12 mouse cellular contexts compared by ENCODE assay signal in genomic region chr8:54228801-54229204, GRCm38 (mm10).
DNase-seq lines count a peak whose midpoint lies in the region; ATAC-seq and TF ChIP-seq lines count a peak whose summit lies in the region.
"Had no signal": no experiment of that assay in that cellular context is flagged by ENCODE, and none has a peak within 500 bp of the region (broad histone marks: within the 10 kb centered on the region; RNA-seq: fewer than 3 reads in every experiment).

No protein-coding gene starts in this region.

- peak; percentile 89 for ATAC-seq in forebrain, embryonic 14.5 days
- ATAC-seq in forebrain, embryonic 11.5 days (replicated peaks; ENCODE audit: low FRiP score): no peak
- ATAC-seq in midbrain, embryonic 11.5 days (ENCODE audit: low FRiP score): no peak
- peak; percentile 47; the same call in 1 of the 2 replicates for ATAC-seq in midbrain, postnatal 0 days (ENCODE audit: low FRiP score)
- no peak for ATAC-seq in inflammation-experienced regulatory T-cells, adult 6 months
- ATAC-seq: intestine, embryonic 16.5 days had no signal

- intact Hi-C loops in left cerebral cortex, adult 2 months (cut with DNase I): no loop called here

- no peak for TF ChIP-seq CTCF in left cerebral cortex, adult 2 months (IDR thresholded peaks at IDR 0.05)
- TF ChIP-seq CTCF in midbrain, postnatal 0 days (IDR thresholded peaks at IDR 0.05): no peak

- peak; percentile 67 for DNase-seq in forebrain, embryonic 14.5 days (ENCODE audit: low spot score)
- DNase-seq in forebrain, embryonic 11.5 days (ENCODE audit: low spot score): no peak
- DNase-seq in midbrain, embryonic 11.5 days (ENCODE audit: low spot score, missing footprints): peak; percentile 78
- no peak for DNase-seq in midbrain, embryonic 10.5 days (ENCODE audit: low spot score)
- DNase-seq in left cerebral cortex, adult 2 months (ENCODE audit: extremely low spot score in 1 of 2, low spot score in 2 of 2): no peak
- DNase-seq in midbrain, postnatal 0 days (ENCODE audit: low spot score): peak; percentile 55
- DNase-seq in gastrocnemius, adult 8-10 months (ENCODE audit: low spot score in 2 of 2): no peak
- DNase-seq: kidney, postnatal 4 days; lung, postnatal 4 days had no signal

- no peak overlapping the region for H3K4me3 ChIP-seq in forebrain, embryonic 14.5 days (ENCODE audit: low read depth, low read length)
- H3K4me3 ChIP-seq in forebrain, embryonic 11.5 days (ENCODE audit: low read depth, low read length): no peak overlapping the region
- no peak overlapping the region for H3K4me3 ChIP-seq in midbrain, embryonic 11.5 days (ENCODE audit: low read depth, low read length)
- H3K4me3 ChIP-seq in midbrain, embryonic 10.5 days: no peak overlapping the region
- H3K4me3 ChIP-seq in left cerebral cortex, adult 2 months: no peak overlapping the region
- H3K4me3 ChIP-seq in midbrain, postnatal 0 days (ENCODE audit: low read depth, low read length): no peak overlapping the region
- H3K4me3 ChIP-seq: limb, embryonic 12.5 days had no signal

- WGBS in forebrain, embryonic 14.5 days: 60% methylated on average over 1 of the region's 1 CpGs
- WGBS in forebrain, embryonic 11.5 days: 61% methylated on average over 1 of the region's 1 CpGs
- WGBS in midbrain, embryonic 11.5 days: 51% methylated on average over 1 of the region's 1 CpGs
- WGBS in midbrain, embryonic 10.5 days: 76% methylated on average over 1 of the region's 1 CpGs
- WGBS in midbrain, postnatal 0 days: 40% methylated on average over 1 of the region's 1 CpGs

- no peaks in the 10 kb centered on the region for H3K36me3 ChIP-seq in forebrain, embryonic 14.5 days (ENCODE audit: control insufficient read depth, insufficient read depth, low read length)
- no peaks in the 10 kb centered on the region for H3K36me3 ChIP-seq in forebrain, embryonic 11.5 days (ENCODE audit: control insufficient read depth, insufficient read depth, low read length)
- H3K36me3 ChIP-seq in midbrain, embryonic 11.5 days (ENCODE audit: control insufficient read depth, insufficient read depth, low read length): no peaks in the 10 kb centered on the region
- H3K36me3 ChIP-seq in midbrain, embryonic 10.5 days: no peaks in the 10 kb centered on the region
- H3K36me3 ChIP-seq in midbrain, postnatal 0 days (ENCODE audit: insufficient read depth, low read length): no peaks in the 10 kb centered on the region
- H3K36me3 ChIP-seq: limb, embryonic 12.5 days had no signal

- H3K9me3 ChIP-seq in forebrain, embryonic 14.5 days (replicated peaks; ENCODE audit: control insufficient read depth, low read length): no peaks in the 10 kb centered on the region
- H3K9me3 ChIP-seq in forebrain, embryonic 11.5 days (ENCODE audit: control insufficient read depth, low read length): no peaks in the 10 kb centered on the region
- H3K9me3 ChIP-seq in midbrain, embryonic 11.5 days (ENCODE audit: control insufficient read depth, low read length): no peaks in the 10 kb centered on the region
- no peaks in the 10 kb centered on the region for H3K9me3 ChIP-seq in midbrain, embryonic 10.5 days (replicated peaks)
- H3K9me3 ChIP-seq in midbrain, postnatal 0 days (ENCODE audit: low read length): no peaks in the 10 kb centered on the region
- H3K9me3 ChIP-seq: limb, embryonic 12.5 days had no signal

- H3K4me1 ChIP-seq in forebrain, embryonic 14.5 days (ENCODE audit: control insufficient read depth, insufficient read depth, low read length): no peaks in the 10 kb centered on the region
- no peaks in the 10 kb centered on the region for H3K4me1 ChIP-seq in forebrain, embryonic 11.5 days (replicated peaks; ENCODE audit: control insufficient read depth, insufficient read depth, low read length)
- H3K4me1 ChIP-seq in midbrain, embryonic 11.5 days (ENCODE audit: control insufficient read depth, insufficient read depth, low read length): no peaks in the 10 kb centered on the region
- H3K4me1 ChIP-seq in midbrain, embryonic 10.5 days: no peaks in the 10 kb centered on the region
- no peaks in the 10 kb centered on the region for H3K4me1 ChIP-seq in midbrain, postnatal 0 days (ENCODE audit: insufficient read depth, low read length)
- H3K4me1 ChIP-seq: limb, embryonic 12.5 days had no signal

- no peak overlapping the region for H3K27ac ChIP-seq in forebrain, embryonic 14.5 days (ENCODE audit: low read depth, low read length)
- no peak overlapping the region for H3K27ac ChIP-seq in forebrain, embryonic 11.5 days (ENCODE audit: low read depth, low read length)
- H3K27ac ChIP-seq in midbrain, embryonic 11.5 days (ENCODE audit: low read depth, low read length): no peak overlapping the region
- no peak overlapping the region for H3K27ac ChIP-seq in midbrain, embryonic 10.5 days (replicated peaks)
- peak overlapping the region; percentile 4; the same call in 1 of the 2 replicates for H3K27ac ChIP-seq in left cerebral cortex, adult 2 months
- H3K27ac ChIP-seq in midbrain, postnatal 0 days (ENCODE audit: low read depth, low read length): no peak overlapping the region
- H3K27ac ChIP-seq: limb, embryonic 12.5 days had no signal

- H3K9ac ChIP-seq in forebrain, embryonic 14.5 days (ENCODE audit: low read length): no peak overlapping the region
- H3K9ac ChIP-seq in forebrain, embryonic 11.5 days (ENCODE audit: low read length): no peak overlapping the region
- H3K9ac ChIP-seq in midbrain, embryonic 11.5 days (ENCODE audit: low read length): no peak overlapping the region
- H3K9ac ChIP-seq in midbrain, postnatal 0 days (replicated peaks; ENCODE audit: low read length, poor library complexity, severe bottlenecking): no peak overlapping the region
- H3K9ac ChIP-seq: limb, embryonic 12.5 days had no signal

- no peaks in the 10 kb centered on the region for H3K27me3 ChIP-seq in forebrain, embryonic 14.5 days (replicated peaks; ENCODE audit: control insufficient read depth, insufficient read depth, low read length)
- no peaks in the 10 kb centered on the region for H3K27me3 ChIP-seq in forebrain, embryonic 11.5 days (ENCODE audit: control insufficient read depth, insufficient read depth, low read length)
- no peaks in the 10 kb centered on the region for H3K27me3 ChIP-seq in midbrain, embryonic 11.5 days (ENCODE audit: control insufficient read depth, insufficient read depth, low read length)
- H3K27me3 ChIP-seq in midbrain, embryonic 10.5 days (ENCODE audit: low read depth, poor library complexity, severe bottlenecking): no peaks in the 10 kb centered on the region
- no peaks in the 10 kb centered on the region for H3K27me3 ChIP-seq in midbrain, postnatal 0 days (ENCODE audit: insufficient read depth, low read length)
- H3K27me3 ChIP-seq: limb, embryonic 12.5 days had no signal

- no peak overlapping the region for H3K4me2 ChIP-seq in forebrain, embryonic 14.5 days (ENCODE audit: low read length)
- no peak overlapping the region for H3K4me2 ChIP-seq in forebrain, embryonic 11.5 days (ENCODE audit: low read depth, low read length, severe bottlenecking)
- no peak overlapping the region for H3K4me2 ChIP-seq in midbrain, embryonic 11.5 days
- H3K4me2 ChIP-seq in midbrain, postnatal 0 days (ENCODE audit: low read depth, low read length, poor library complexity, severe bottlenecking): no peak overlapping the region
- H3K4me2 ChIP-seq: limb, embryonic 12.5 days had no signal

Comparison
In these comparisons a context has a peak if more than half of its experiments do, and no peak if none do; other contexts are left out.
1. ATAC-seq: peak in forebrain, embryonic 14.5 days (single experiment) and midbrain, postnatal 0 days (single experiment); none in forebrain, embryonic 11.5 days (single experiment), midbrain, embryonic 11.5 days (single experiment) and inflammation-experienced regulatory T-cells, adult 6 months (single experiment).
2. DNase-seq: peak in forebrain, embryonic 14.5 days (single experiment), midbrain, embryonic 11.5 days (single experiment) and midbrain, postnatal 0 days (single experiment); none in forebrain, embryonic 11.5 days (single experiment), midbrain, embryonic 10.5 days (single experiment), left cerebral cortex, adult 2 months (0 of 2) and gastrocnemius, adult 8-10 months (0 of 2).